Mouse (Mus musculus): ENCODE measurements at regions not wholly inside any gene's neighbourhood (a gene's known extent, or its start where the extent isn't known, plus 50 kb on each side); places are given as distances from the start of the nearest gene placed in this dataset.
"Not testable (repeated sequence)": the region's sequence is repeated elsewhere in the genome, so short reads cannot be mapped to it uniquely, and the experiment has no call there.

GRCm38 (mm10) chr9:78769168-78769567, 153.8 kb downstream of the Cd109 start:
- peak; percentile 26 to 48 for DNase-seq (ENCODE audit: low spot score in 2 of 2)
- intact Hi-C loops (cut with DNase I) = loop anchor here (2.0 to 5.0 kb wide), 2 partner anchors 122 to 952 kb away; no protein-coding TSS in a partner anchor

- intact Hi-C loops (cut with DNase I) = loop anchor here (2.0 to 10.0 kb wide), 2 partner anchors 331 to 949 kb away; no protein-coding TSS in a partner anchor
- DNase-seq (ENCODE audit: low spot score in 2 of 2) = no peak
Measured at GRCm38 (mm10) chr9:78773936-78774335, 158.6 kb downstream of the Cd109 start.

GRCm38 (mm10) chr9:78775462-78775861, 160.1 kb downstream of the Cd109 start:
- peak; percentile 51 to 52 for DNase-seq (ENCODE audit: low spot score in 2 of 2)
- intact Hi-C loops (cut with DNase I) = loop anchor here (2.0 to 10.0 kb wide), 2 partner anchors 329 to 947 kb away; no protein-coding TSS in a partner anchor

- no peak for DNase-seq (ENCODE audit: low spot score in 2 of 2)
- intact Hi-C loops (cut with DNase I) = no loop called here
Measured at GRCm38 (mm10) chr9:78780595-78780994, 165.2 kb downstream of the Cd109 start.

GRCm38 (mm10) chr9:78782297-78782696, 167.0 kb downstream of the Cd109 start:
- intact Hi-C loops (cut with DNase I) = no loop called here
- DNase-seq (ENCODE audit: low spot score in 2 of 2) = peak in 1 of 2 experiments; percentile 62

- DNase-seq (ENCODE audit: low spot score in 2 of 2) = no peak
- intact Hi-C loops (cut with DNase I) = no loop called here
Measured at GRCm38 (mm10) chr9:78782860-78783259, 167.5 kb downstream of the Cd109 start.

- DNase-seq (ENCODE audit: low spot score in 2 of 2) = peak; percentile 46 to 79
- intact Hi-C loops (cut with DNase I) = loop anchor here (2.0 to 5.0 kb wide), 2 partner anchors 249 to 933 kb away; no protein-coding TSS in a partner anchor
Measured at GRCm38 (mm10) chr9:78787866-78788265, 172.5 kb downstream of the Cd109 start.

- intact Hi-C loops (cut with DNase I) = loop anchor here (2.0 to 5.0 kb wide), 2 partner anchors 248 to 931 kb away; no protein-coding TSS in a partner anchor
- DNase-seq (ENCODE audit: low spot score in 2 of 2) = peak in 1 of 2 experiments; percentile 8
Measured at GRCm38 (mm10) chr9:78789703-78790102, 174.4 kb downstream of the Cd109 start.

- intact Hi-C loops (cut with DNase I) = no loop called here
Measured at GRCm38 (mm10) chr9:78790155-78790554, 174.8 kb downstream of the Cd109 start.

GRCm38 (mm10) chr9:78795801-78796200, 180.5 kb downstream of the Cd109 start:
- intact Hi-C loops (cut with DNase I) = no loop called here
- DNase-seq (ENCODE audit: low spot score in 2 of 2) = no peak

More at GRCm38 (mm10) chr9:78790155-78790554, 174.8 kb downstream of the Cd109 start:
- no peak for DNase-seq (ENCODE audit: low spot score in 2 of 2)

GRCm38 (mm10) chr9:78817221-78817620, 201.9 kb downstream of the Cd109 start:
- DNase-seq (ENCODE audit: low spot score in 2 of 2) = no peak
- intact Hi-C loops (cut with DNase I) = no loop called here

- peak in 1 of 2 experiments; percentile 11 for DNase-seq (ENCODE audit: low spot score in 2 of 2)
- intact Hi-C loops (cut with DNase I) = not testable (repeated sequence)
Measured at GRCm38 (mm10) chr9:78821554-78822212, 206.3 kb downstream of the Cd109 start.

- intact Hi-C loops (cut with DNase I) = no loop called here
Measured at GRCm38 (mm10) chr9:78844969-78845683, 229.8 kb downstream of the Cd109 start.

GRCm38 (mm10) chr9:78846110-78846509, 230.8 kb downstream of the Cd109 start:
- DNase-seq (ENCODE audit: low spot score in 2 of 2) = no peak
- intact Hi-C loops (cut with DNase I) = no loop called here

More at GRCm38 (mm10) chr9:78844969-78845683, 229.8 kb downstream of the Cd109 start:
- no peak for DNase-seq (ENCODE audit: low spot score in 2 of 2)

- intact Hi-C loops (cut with DNase I) = no loop called here
- DNase-seq (ENCODE audit: low spot score in 2 of 2) = no peak
Measured at GRCm38 (mm10) chr9:78847890-78848563, 232.7 kb downstream of the Cd109 start.

GRCm38 (mm10) chr9:78848564-78848893, 233.2 kb downstream of the Cd109 start:
- DNase-seq (ENCODE audit: low spot score in 2 of 2); intact Hi-C loops (cut with DNase I): not testable (repeated sequence)

- intact Hi-C loops (cut with DNase I) = no loop called here
Measured at GRCm38 (mm10) chr9:78856981-78857380, 241.6 kb downstream of the Cd109 start.

GRCm38 (mm10) chr9:78859956-78860355, 244.6 kb downstream of the Cd109 start:
- intact Hi-C loops (cut with DNase I) = no loop called here
- no peak for DNase-seq (ENCODE audit: low spot score in 2 of 2)

More at GRCm38 (mm10) chr9:78856981-78857380, 241.6 kb downstream of the Cd109 start:
- no peak for DNase-seq (ENCODE audit: low spot score in 2 of 2)

GRCm38 (mm10) chr9:78872561-78872960, 257.2 kb downstream of the Cd109 start:
- intact Hi-C loops (cut with DNase I) = no loop called here
- no peak for DNase-seq (ENCODE audit: low spot score in 2 of 2)

Measured in left cerebral cortex, postnatal 25 days (tissue).